Mouse (Mus musculus): ENCODE data around the gene Aoc3. TPM values are rescaled to one million over a fixed set of nuclear protein-coding genes. Genes with fewer than 3 reads are reported as not detected.
"Not testable (repeated sequence)": the region's sequence is repeated elsewhere in the genome, so short reads cannot be mapped to it uniquely, and the experiment has no call there.

Aoc3 gene
- polyA plus RNA-seq, 1 experiment from 2014 or later: 1.3 TPM

- no peak overlapping the region for H3K27ac ChIP-seq (ENCODE audit: low read length)
- peaks cover 13% of the 10 kb centered on the region for H3K4me1 ChIP-seq (ENCODE audit: insufficient read depth, low read length)
- H3K36me3 ChIP-seq (ENCODE audit: insufficient read depth, low read length): no peaks in the 10 kb centered on the region
- H3K4me3 ChIP-seq (ENCODE audit: low read length): no peak overlapping the region
- H3K27me3 ChIP-seq (ENCODE audit: insufficient read depth, low read length): no peaks in the 10 kb centered on the region
- ATAC-seq (ENCODE audit: low FRiP score, low TSS enrichment): no peak
- no peaks in the 10 kb centered on the region for H3K9me3 ChIP-seq (ENCODE audit: low read length)
- H3K4me2 ChIP-seq (replicated peaks; ENCODE audit: low read depth, low read length): no peak overlapping the region
- 77% methylated on average over 3 of the region's 3 CpGs for WGBS
- H3K9ac ChIP-seq (replicated peaks; ENCODE audit: low read length): no peak overlapping the region
Observed at GRCm38 (mm10) chr11:101357505-101358182, 27.2 kb downstream of the Aoc3 start.

GRCm38 (mm10) chr11:101359776-101360175, 29.4 kb downstream of the Aoc3 start:
- no peak overlapping the region for H3K4me2 ChIP-seq (replicated peaks; ENCODE audit: low read depth, low read length)
- no peak overlapping the region for H3K9ac ChIP-seq (replicated peaks; ENCODE audit: low read length)
- H3K4me3 ChIP-seq (ENCODE audit: low read length): no peak overlapping the region
- H3K4me1 ChIP-seq (ENCODE audit: insufficient read depth, low read length): peaks cover 19% of the 10 kb centered on the region
- peak overlapping the region; percentile 86; the same call in 1 of the 2 replicates for H3K27ac ChIP-seq (ENCODE audit: low read length)
- no peaks in the 10 kb centered on the region for H3K9me3 ChIP-seq (ENCODE audit: low read length)
- H3K36me3 ChIP-seq (ENCODE audit: insufficient read depth, low read length): no peaks in the 10 kb centered on the region
- WGBS: 61% methylated on average over 9 of the region's 9 CpGs
- ATAC-seq (ENCODE audit: low FRiP score, low TSS enrichment): no peak
- H3K27me3 ChIP-seq (ENCODE audit: insufficient read depth, low read length): no peaks in the 10 kb centered on the region

DNA sequence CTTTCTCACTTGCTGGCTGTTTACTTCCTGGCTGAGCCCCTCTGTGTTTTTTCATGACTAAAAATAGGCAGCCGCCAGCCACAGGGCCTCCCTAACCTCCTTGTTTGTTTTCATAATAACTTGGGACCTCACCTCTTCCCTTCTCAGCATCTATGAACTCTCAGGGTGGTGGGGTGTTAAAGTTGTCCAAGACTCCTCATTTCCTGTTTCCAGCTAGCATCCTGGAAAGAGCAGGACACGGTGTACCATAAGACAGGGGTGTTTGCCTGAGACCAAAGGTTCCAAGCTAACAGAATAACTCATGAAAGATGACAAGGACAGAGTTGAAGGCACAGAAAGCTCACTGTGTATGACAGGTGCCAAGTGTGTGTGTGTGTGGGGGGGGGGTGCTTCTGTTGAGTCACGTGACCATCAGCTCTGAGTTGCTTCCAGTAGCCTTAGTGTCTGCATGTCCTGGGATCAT, 30.3 kb downstream of the Aoc3 start:
- peak overlapping the region; percentile 86 for H3K27ac ChIP-seq (ENCODE audit: low read length)
- no peaks in the 10 kb centered on the region for H3K36me3 ChIP-seq (ENCODE audit: insufficient read depth, low read length)
- H3K4me1 ChIP-seq (ENCODE audit: insufficient read depth, low read length): peaks cover 19% of the 10 kb centered on the region
- H3K4me2 ChIP-seq (replicated peaks; ENCODE audit: low read depth, low read length): no peak overlapping the region
- ATAC-seq (ENCODE audit: low FRiP score, low TSS enrichment): 0 out of 2 replicates have a peak, but pooled peaks have one; percentile 28
- WGBS: 26% methylated on average over 3 of the region's 3 CpGs
- H3K27me3 ChIP-seq (ENCODE audit: insufficient read depth, low read length): no peaks in the 10 kb centered on the region
- no peak overlapping the region for H3K4me3 ChIP-seq (ENCODE audit: low read length)
- H3K9ac ChIP-seq (replicated peaks; ENCODE audit: low read length): no peak overlapping the region
- no peaks in the 10 kb centered on the region for H3K9me3 ChIP-seq (ENCODE audit: low read length)

- no peaks in the 10 kb centered on the region for H3K27me3 ChIP-seq (ENCODE audit: insufficient read depth, low read length)
- H3K27ac ChIP-seq (ENCODE audit: low read length): peak overlapping the region; percentile 57; the same call in 1 of the 2 replicates
- H3K4me3 ChIP-seq (ENCODE audit: low read length): no peak overlapping the region
- no peak overlapping the region for H3K4me2 ChIP-seq (replicated peaks; ENCODE audit: low read depth, low read length)
- H3K9ac ChIP-seq (replicated peaks; ENCODE audit: low read length): no peak overlapping the region
- ATAC-seq (ENCODE audit: low FRiP score, low TSS enrichment): peak; percentile 60
- peaks cover 19% of the 10 kb centered on the region for H3K4me1 ChIP-seq (ENCODE audit: insufficient read depth, low read length)
- no peaks in the 10 kb centered on the region for H3K9me3 ChIP-seq (ENCODE audit: low read length)
- H3K36me3 ChIP-seq (ENCODE audit: insufficient read depth, low read length): no peaks in the 10 kb centered on the region
- 75% methylated on average over 5 of the region's 5 CpGs for WGBS
Observed at GRCm38 (mm10) chr11:101364531-101364931, 34.1 kb downstream of the Aoc3 start.

- H3K4me3 ChIP-seq (ENCODE audit: low read length): no peak within 1 kb of the TSS
Observed at GRCm38 (mm10) chr11:101367326-101367935, 37.0 kb downstream of the Aoc3 start, which contains the start of gene G6pc. Gene G6pc (plus strand): TSS chr11:101367561.

DNA sequence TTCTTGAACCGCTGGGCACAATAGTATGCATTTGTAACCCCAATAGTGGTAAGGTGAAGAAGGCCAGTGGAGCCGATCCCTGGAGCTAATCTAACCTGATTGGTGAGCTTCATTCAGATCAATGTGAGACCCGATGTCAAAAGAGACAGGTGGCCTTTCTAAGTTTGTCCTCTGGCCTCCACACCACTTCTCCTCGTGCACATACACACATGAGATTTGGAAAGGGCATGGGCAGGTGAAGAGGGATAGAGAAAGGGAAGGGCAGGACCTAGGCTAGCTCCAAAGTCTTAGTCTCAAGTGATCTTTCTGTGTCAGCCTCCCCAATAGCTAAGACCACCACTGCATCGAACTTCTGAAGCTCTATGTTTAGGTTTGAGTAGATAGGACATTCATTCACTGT, 39.7 kb downstream of the Aoc3 start:
- H3K4me3 ChIP-seq (ENCODE audit: low read length): no peak overlapping the region
- H3K9me3 ChIP-seq (ENCODE audit: low read length): no peaks in the 10 kb centered on the region
- WGBS: 75% methylated on average over 5 of the region's 5 CpGs
- no peaks in the 10 kb centered on the region for H3K4me1 ChIP-seq (ENCODE audit: insufficient read depth, low read length)
- H3K4me2 ChIP-seq (replicated peaks; ENCODE audit: low read depth, low read length): no peak overlapping the region
- no peak overlapping the region for H3K27ac ChIP-seq (ENCODE audit: low read length)
- H3K9ac ChIP-seq (replicated peaks; ENCODE audit: low read length): no peak overlapping the region
- H3K27me3 ChIP-seq (ENCODE audit: insufficient read depth, low read length): no peaks in the 10 kb centered on the region
- H3K36me3 ChIP-seq (ENCODE audit: insufficient read depth, low read length): no peaks in the 10 kb centered on the region
- ATAC-seq (ENCODE audit: low FRiP score, low TSS enrichment): no peak

More at GRCm38 (mm10) chr11:101367326-101367935, 37.0 kb downstream of the Aoc3 start, which contains the start of gene G6pc:
- 81% methylated on average over 8 of the region's 8 CpGs for WGBS
- Histone ChIP-seq H3K36me3 (ENCODE audit: insufficient read depth, low read length) (no peaks in the 10 kb centered on the region), H3K9ac (replicated peaks; ENCODE audit: low read length) (no peak within 1 kb of the TSS), H3K9me3 (ENCODE audit: low read length) (no peaks in the 10 kb centered on the region), H3K27me3 (ENCODE audit: insufficient read depth, low read length) (no peaks in the 10 kb centered on the region), H3K4me1 (ENCODE audit: insufficient read depth, low read length) (peaks cover 6% of the 10 kb centered on the region; the same call in 1 of the 2 replicates), H3K4me2 (replicated peaks; ENCODE audit: low read depth, low read length) (no peak within 1 kb of the TSS), H3K27ac (ENCODE audit: low read length) (no peak within 1 kb of the TSS)
- ATAC-seq (ENCODE audit: low FRiP score, low TSS enrichment): no peak

DNA sequence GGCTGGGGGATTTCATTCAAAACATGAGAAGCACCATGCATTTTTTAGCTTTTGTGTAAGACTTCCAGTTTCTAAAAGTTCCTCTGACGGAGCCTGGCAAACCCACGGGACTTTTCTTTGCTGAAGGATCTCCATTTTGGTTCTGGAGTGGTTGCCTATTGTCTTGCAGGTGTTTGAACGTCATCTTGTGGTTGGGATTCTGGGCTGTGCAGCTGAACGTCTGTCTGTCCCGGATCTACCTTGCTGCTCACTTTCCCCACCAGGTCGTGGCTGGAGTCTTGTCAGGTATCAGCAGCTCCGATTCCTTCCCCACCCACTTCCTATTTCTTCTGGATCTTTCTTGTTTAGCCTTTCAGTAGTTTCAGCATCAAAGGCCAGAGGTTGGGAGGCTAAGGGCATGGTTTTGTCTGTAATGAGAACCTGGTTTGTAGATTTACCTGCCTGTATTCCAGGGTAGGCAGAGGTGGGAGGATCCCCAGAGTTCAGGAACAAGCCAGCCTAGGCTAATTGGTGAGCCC, 44.1 kb downstream of the Aoc3 start:
- WGBS: 66% methylated on average over 7 of the region's 7 CpGs
- ATAC-seq (ENCODE audit: low FRiP score, low TSS enrichment): no peak
- no peaks in the 10 kb centered on the region for H3K36me3 ChIP-seq (ENCODE audit: insufficient read depth, low read length)

GRCm38 (mm10) chr11:101378196-101378595, 47.8 kb downstream of the Aoc3 start:
- H3K27ac ChIP-seq (ENCODE audit: low read length); H3K4me3 ChIP-seq (ENCODE audit: low read length); H3K36me3 ChIP-seq (ENCODE audit: insufficient read depth, low read length); ATAC-seq (ENCODE audit: low FRiP score, low TSS enrichment); H3K4me2 ChIP-seq (replicated peaks; ENCODE audit: low read depth, low read length); H3K9ac ChIP-seq (replicated peaks; ENCODE audit: low read length); H3K9me3 ChIP-seq (ENCODE audit: low read length); H3K27me3 ChIP-seq (ENCODE audit: insufficient read depth, low read length); H3K4me1 ChIP-seq (ENCODE audit: insufficient read depth, low read length): not testable (repeated sequence)
- WGBS: 90% methylated on average over 8 of the region's 8 CpGs

More for the DNA sequence above, 44.1 kb downstream of the Aoc3 start:
- H3K4me2 ChIP-seq (replicated peaks; ENCODE audit: low read depth, low read length): no peak overlapping the region
- H3K27me3 ChIP-seq (ENCODE audit: insufficient read depth, low read length): no peaks in the 10 kb centered on the region
- H3K9ac ChIP-seq (replicated peaks; ENCODE audit: low read length): no peak overlapping the region
- H3K27ac ChIP-seq (ENCODE audit: low read length): no peak overlapping the region
- H3K9me3 ChIP-seq (ENCODE audit: low read length): no peaks in the 10 kb centered on the region
- no peaks in the 10 kb centered on the region for H3K4me1 ChIP-seq (ENCODE audit: insufficient read depth, low read length)
- no peak overlapping the region for H3K4me3 ChIP-seq (ENCODE audit: low read length)

DNA sequence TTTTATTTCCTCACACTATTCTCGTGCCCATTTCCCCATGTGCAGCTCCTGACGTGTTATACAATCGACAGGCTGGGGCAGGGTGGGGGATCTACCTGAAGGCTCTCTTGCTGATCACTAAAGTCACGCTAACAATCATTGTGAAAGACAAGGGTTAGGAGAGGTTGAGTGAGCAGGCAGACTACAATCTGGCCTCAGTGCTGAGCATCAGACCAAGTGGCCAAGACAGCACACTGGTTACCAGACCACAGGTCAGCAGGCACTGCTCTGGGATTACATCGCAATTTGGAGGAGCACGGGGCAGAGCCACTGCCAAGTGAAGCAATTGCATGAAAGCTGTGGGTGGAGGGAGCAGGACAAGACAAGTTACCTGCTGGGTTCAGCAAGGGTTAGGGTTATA, 48.5 kb downstream of the Aoc3 start:
- H3K4me3 ChIP-seq (ENCODE audit: low read length): no peak overlapping the region
- no peak for ATAC-seq (ENCODE audit: low FRiP score, low TSS enrichment)
- no peak overlapping the region for H3K4me2 ChIP-seq (replicated peaks; ENCODE audit: low read depth, low read length)
- no peaks in the 10 kb centered on the region for H3K4me1 ChIP-seq (ENCODE audit: insufficient read depth, low read length)
- H3K27me3 ChIP-seq (ENCODE audit: insufficient read depth, low read length): no peaks in the 10 kb centered on the region
- H3K27ac ChIP-seq (ENCODE audit: low read length): no peak overlapping the region
- WGBS: 82% methylated on average over 6 of the region's 6 CpGs
- H3K9me3 ChIP-seq (ENCODE audit: low read length): no peaks in the 10 kb centered on the region
- H3K9ac ChIP-seq (replicated peaks; ENCODE audit: low read length): no peak overlapping the region
- no peaks in the 10 kb centered on the region for H3K36me3 ChIP-seq (ENCODE audit: insufficient read depth, low read length)

- H3K27ac ChIP-seq (ENCODE audit: low read length): no peak overlapping the region
- no peaks in the 10 kb centered on the region for H3K9me3 ChIP-seq (ENCODE audit: low read length)
- ATAC-seq (ENCODE audit: low FRiP score, low TSS enrichment): peak; percentile 51; the same call in 1 of the 2 replicates
- no peak overlapping the region for H3K4me3 ChIP-seq (ENCODE audit: low read length)
- H3K4me2 ChIP-seq (replicated peaks; ENCODE audit: low read depth, low read length): no peak overlapping the region
- no peaks in the 10 kb centered on the region for H3K36me3 ChIP-seq (ENCODE audit: insufficient read depth, low read length)
- 11% methylated on average over 4 of the region's 4 CpGs for WGBS
- H3K4me1 ChIP-seq (ENCODE audit: insufficient read depth, low read length): no peaks in the 10 kb centered on the region
- no peak overlapping the region for H3K9ac ChIP-seq (replicated peaks; ENCODE audit: low read length)
- H3K27me3 ChIP-seq (ENCODE audit: insufficient read depth, low read length): no peaks in the 10 kb centered on the region
Observed at GRCm38 (mm10) chr11:101381817-101382216, 51.4 kb downstream of the Aoc3 start.
